9 mouse cellular contexts compared by ENCODE assay signal in genomic region chr13:70590248-70590762, GRCm38 (mm10). TPM values are rescaled to one million over a fixed set of nuclear protein-coding genes. Genes with fewer than 3 reads are reported as not detected.
A peak's percentile ranks its signal among the peaks of the same experiment; 100 is the strongest.
DNase-seq lines count a peak whose midpoint lies in the region; ATAC-seq and TF ChIP-seq lines count a peak whose summit lies in the region.
"Had no signal": no experiment of that assay in that cellular context is flagged by ENCODE, and none has a peak within 500 bp of the region (broad histone marks: within the 10 kb centered on the region; RNA-seq: fewer than 3 reads in every experiment).

No protein-coding gene starts in this region.

- no peaks in the 10 kb centered on the region for H3K9me3 ChIP-seq in intestine, postnatal 0 days (ENCODE audit: control insufficient read depth)
- no peaks in the 10 kb centered on the region for H3K9me3 ChIP-seq in midbrain, embryonic 11.5 days (ENCODE audit: control insufficient read depth, low read length)
- H3K9me3 ChIP-seq: liver, embryonic 13.5 days had no signal

- H3K27ac ChIP-seq in intestine, postnatal 0 days (ENCODE audit: low read depth, low read length): no peak overlapping the region
- no peak overlapping the region for H3K27ac ChIP-seq in midbrain, embryonic 11.5 days (ENCODE audit: low read depth, low read length)
- H3K27ac ChIP-seq: liver, embryonic 13.5 days had no signal

- WGBS in intestine, postnatal 0 days: 91% methylated on average over 7 of the region's 7 CpGs
- 97% methylated on average over 7 of the region's 7 CpGs for WGBS in midbrain, embryonic 11.5 days

- peak; percentile 51 to 55 for DNase-seq in right cerebral cortex, postnatal 10 days (ENCODE audit: low spot score in 2 of 2)
- no peak for DNase-seq in right cerebral cortex, postnatal 36 days (ENCODE audit: low spot score in 2 of 2)
- DNase-seq in cerebellum, postnatal 14 days: peak; percentile 88 to 89
- DNase-seq in heart, postnatal 36 days: peak; percentile 85
- DNase-seq in ovary, postnatal 36 days (ENCODE audit: low spot score): peak; percentile 49
- DNase-seq in midbrain, embryonic 11.5 days (ENCODE audit: low spot score, missing footprints): no peak
- no peak for DNase-seq in thymus, postnatal 4 days
- DNase-seq: liver, embryonic 13.5 days had no signal

- no peaks in the 10 kb centered on the region for H3K4me1 ChIP-seq in intestine, postnatal 0 days (replicated peaks; ENCODE audit: control insufficient read depth, insufficient read depth, low read length)
- H3K4me1 ChIP-seq in midbrain, embryonic 11.5 days (ENCODE audit: control insufficient read depth, insufficient read depth, low read length): no peaks in the 10 kb centered on the region
- H3K4me1 ChIP-seq: liver, embryonic 13.5 days had no signal

- H3K4me2 ChIP-seq in intestine, postnatal 0 days (replicated peaks; ENCODE audit: low read depth): no peak overlapping the region
- H3K4me2 ChIP-seq in midbrain, embryonic 11.5 days: no peak overlapping the region
- H3K4me2 ChIP-seq: liver, embryonic 13.5 days had no signal

- no peaks in the 10 kb centered on the region for H3K27me3 ChIP-seq in intestine, postnatal 0 days (replicated peaks; ENCODE audit: control insufficient read depth, insufficient read depth, low read length)
- H3K27me3 ChIP-seq in midbrain, embryonic 11.5 days (ENCODE audit: control insufficient read depth, insufficient read depth, low read length): no peaks in the 10 kb centered on the region
- H3K27me3 ChIP-seq: liver, embryonic 13.5 days had no signal

- H3K9ac ChIP-seq in intestine, postnatal 0 days (ENCODE audit: low read depth, low read length): no peak overlapping the region
- H3K9ac ChIP-seq in midbrain, embryonic 11.5 days (ENCODE audit: low read length): no peak overlapping the region
- H3K9ac ChIP-seq: liver, embryonic 13.5 days had no signal

- ATAC-seq in intestine, postnatal 0 days: no peak
- ATAC-seq in midbrain, embryonic 11.5 days (ENCODE audit: low FRiP score): no peak

- intact Hi-C loops in heart, postnatal 36 days (cut with DNase I): no loop called here

- peaks cover 74% of the 10 kb centered on the region for H3K36me3 ChIP-seq in intestine, postnatal 0 days (ENCODE audit: control insufficient read depth, insufficient read depth)
- peaks cover 25% of the 10 kb centered on the region for H3K36me3 ChIP-seq in midbrain, embryonic 11.5 days (ENCODE audit: control insufficient read depth, insufficient read depth, low read length)

- no peak overlapping the region for H3K4me3 ChIP-seq in intestine, postnatal 0 days (ENCODE audit: low read depth, low read length)
- no peak overlapping the region for H3K4me3 ChIP-seq in midbrain, embryonic 11.5 days (ENCODE audit: low read depth, low read length)
- H3K4me3 ChIP-seq: liver, embryonic 13.5 days had no signal

- no peak for TF ChIP-seq CTCF in intestine, postnatal 0 days (IDR thresholded peaks at IDR 0.05; ENCODE audit: low read depth)

RNA-seq across cellular contexts. Expression of gene Ice1, which starts 47.1 kb away (rescaled TPM):
- total RNA-seq in heart, postnatal 36 days (2021): 10 to 100 TPM; 25.6 to 27.2 TPM
- 5.8 and 7.0 TPM in 2 replicates for polyA plus RNA-seq in intestine, postnatal 0 days (2015; fragmentation: Nextera tagmentation; extraction: Ambion mirVana)
- polyA plus RNA-seq in midbrain, embryonic 11.5 days (2014; fragmentation: Nextera tagmentation; extraction: Ambion mirVana): 28.4 and 28.9 TPM in 2 replicates

Comparison
In these comparisons a context has a peak if more than half of its experiments do, and no peak if none do; other contexts are left out.
1. DNase-seq: peak in right cerebral cortex, postnatal 10 days (2 of 2), cerebellum, postnatal 14 days (2 of 2), heart, postnatal 36 days (2 of 2) and ovary, postnatal 36 days (single experiment); none in right cerebral cortex, postnatal 36 days (0 of 2), midbrain, embryonic 11.5 days (single experiment) and thymus, postnatal 4 days (single experiment).